Mouse (Mus musculus): ENCODE measurements around the gene Gm13030. TPM values are rescaled to one million over a fixed set of nuclear protein-coding genes. Genes with fewer than 3 reads are reported as not detected.
"Not testable (repeated sequence)": the region's sequence is repeated elsewhere in the genome, so short reads cannot be mapped to it uniquely, and the experiment has no call there.

Gene Gm13030
- polyA plus RNA-seq, 1 experiment from 2014 or later = not detected

GRCm38 (mm10) chr4:138839806-138840205 lies 34.0 kb downstream of the Gm13030 start:
- no peaks in the 10 kb centered on the region for H3K27me3 ChIP-seq
- 80% methylated on average over 6 of the region's 6 CpGs for WGBS
- H3K9ac ChIP-seq = no peak overlapping the region
- H3K27ac ChIP-seq = no peak overlapping the region
- H3K9me3 ChIP-seq = peaks cover 14% of the 10 kb centered on the region
- H3K4me3 ChIP-seq = no peak overlapping the region
- H3K4me1 ChIP-seq = no peaks in the 10 kb centered on the region
- no peak for ATAC-seq (ENCODE audit: insufficient number of reproducible peaks, insufficient read depth, low FRiP score, low TSS enrichment)
- H3K4me2 ChIP-seq (replicated peaks) = no peak overlapping the region
- H3K36me3 ChIP-seq = no peaks in the 10 kb centered on the region

- no peak overlapping the region for H3K4me2 ChIP-seq (replicated peaks)
- ATAC-seq (ENCODE audit: insufficient number of reproducible peaks, insufficient read depth, low FRiP score, low TSS enrichment) = no peak
- H3K9ac ChIP-seq = no peak overlapping the region
- H3K4me1 ChIP-seq = 0 out of 2 replicates have a peak, but pooled peaks cover 3% of the 10 kb centered on the region
- H3K27me3 ChIP-seq = no peaks in the 10 kb centered on the region
- no peak overlapping the region for H3K4me3 ChIP-seq
- H3K27ac ChIP-seq = no peak overlapping the region
- 65% methylated on average over 11 of the region's 11 CpGs for WGBS
- H3K36me3 ChIP-seq = no peaks in the 10 kb centered on the region
- peaks cover 5% of the 10 kb centered on the region; the same call in 1 of the 2 replicates for H3K9me3 ChIP-seq
Measured at GRCm38 (mm10) chr4:138827147-138827546, 46.6 kb downstream of the Gm13030 start.

DNA sequence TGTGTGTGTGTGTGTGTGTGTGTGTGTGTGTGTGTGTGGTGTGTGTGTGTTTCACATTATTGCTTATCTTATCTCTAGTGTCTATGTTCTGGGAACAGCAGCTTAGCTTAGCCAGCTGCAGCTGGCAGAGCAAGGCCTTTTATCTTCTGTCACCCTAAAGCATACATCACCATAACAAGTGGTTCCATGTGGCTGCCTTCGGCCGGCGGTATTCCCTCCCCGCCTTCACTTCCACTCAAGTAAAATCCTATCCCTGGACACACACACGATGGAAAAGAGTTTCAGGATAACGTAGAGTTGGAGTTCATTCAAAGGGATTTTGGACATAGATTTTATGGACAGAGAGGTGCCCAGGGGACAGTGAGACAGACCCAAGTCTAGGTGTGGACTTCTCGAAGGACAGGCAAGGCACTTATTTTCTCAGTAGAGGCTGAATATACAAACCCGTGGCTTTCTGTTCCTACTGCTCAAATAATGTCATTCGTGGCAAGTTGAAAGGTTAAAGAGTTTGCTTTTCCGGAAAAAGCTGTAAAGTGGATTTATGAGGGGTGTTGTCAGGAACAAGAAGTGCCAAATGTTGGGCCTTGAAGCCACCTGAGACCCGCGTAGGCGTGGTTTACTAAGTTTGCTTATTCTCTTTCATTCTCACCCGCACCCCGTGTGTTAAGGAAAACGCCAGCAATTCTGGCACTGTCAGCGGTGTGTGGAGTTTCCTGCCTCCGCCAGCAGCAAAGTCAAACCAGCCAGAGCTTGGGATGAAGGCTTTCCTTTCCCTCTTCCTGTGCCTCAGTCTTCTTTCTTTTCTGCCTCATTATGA lies 47.8 kb downstream of the Gm13030 start:
- ATAC-seq (ENCODE audit: insufficient number of reproducible peaks, insufficient read depth, low FRiP score, low TSS enrichment) = no peak
- 62% methylated on average over 18 of the region's 18 CpGs for WGBS
- H3K36me3 ChIP-seq = no peaks in the 10 kb centered on the region

GRCm38 (mm10) chr4:138824660-138825059 lies 49.1 kb downstream of the Gm13030 start:
- Histone ChIP-seq H3K4me3 (no peak overlapping the region), H3K9ac (no peak overlapping the region), H3K9me3 (peaks cover 6% of the 10 kb centered on the region; the same call in 1 of the 2 replicates), H3K4me2 (replicated peaks) (no peak overlapping the region), H3K27me3 (no peaks in the 10 kb centered on the region), H3K27ac (no peak overlapping the region), H3K36me3 (no peaks in the 10 kb centered on the region), H3K4me1 (peaks cover under 1% of the 10 kb centered on the region; the same call in 1 of the 2 replicates)
- 82% methylated on average over 2 of the region's 2 CpGs for WGBS
- ATAC-seq (ENCODE audit: insufficient number of reproducible peaks, insufficient read depth, low FRiP score, low TSS enrichment) = no peak

More for the DNA sequence above, 47.8 kb downstream of the Gm13030 start:
- Histone ChIP-seq H3K9me3 (peaks cover 6% of the 10 kb centered on the region; the same call in 1 of the 2 replicates), H3K4me2 (replicated peaks) (no peak overlapping the region), H3K4me1 (0 out of 2 replicates have a peak, but pooled peaks cover 3% of the 10 kb centered on the region), H3K9ac (no peak overlapping the region), H3K4me3 (no peak overlapping the region), H3K27me3 (no peaks in the 10 kb centered on the region), H3K27ac (no peak overlapping the region)

- H3K9ac ChIP-seq, H3K27me3 ChIP-seq: not testable (repeated sequence)
- 76% methylated on average over 2 of the region's 2 CpGs for WGBS
Measured at GRCm38 (mm10) chr4:138824161-138824560, 49.6 kb downstream of the Gm13030 start.

GRCm38 (mm10) chr4:138821036-138821435 lies 52.7 kb downstream of the Gm13030 start:
- no peak overlapping the region for H3K9ac ChIP-seq
- no peak overlapping the region for H3K4me3 ChIP-seq
- no peaks in the 10 kb centered on the region for H3K36me3 ChIP-seq
- no peak for ATAC-seq (ENCODE audit: insufficient number of reproducible peaks, insufficient read depth, low FRiP score, low TSS enrichment)
- H3K27me3 ChIP-seq = no peaks in the 10 kb centered on the region
- H3K4me1 ChIP-seq = peaks cover 9% of the 10 kb centered on the region
- no peak overlapping the region for H3K4me2 ChIP-seq (replicated peaks)
- H3K27ac ChIP-seq = no peak overlapping the region
- H3K9me3 ChIP-seq = peaks cover 6% of the 10 kb centered on the region; the same call in 1 of the 2 replicates
- 85% methylated on average over 2 of the region's 2 CpGs for WGBS

More at GRCm38 (mm10) chr4:138824161-138824560, 49.6 kb downstream of the Gm13030 start:
- ATAC-seq (ENCODE audit: insufficient number of reproducible peaks, insufficient read depth, low FRiP score, low TSS enrichment); H3K4me2 ChIP-seq (replicated peaks); H3K9me3 ChIP-seq; H3K27ac ChIP-seq; H3K4me3 ChIP-seq; H3K4me1 ChIP-seq; H3K36me3 ChIP-seq: not testable (repeated sequence)

Other genes with a start within 250 kb of the Gm13030 start
- 0.23 TPM in 1 of 2 replicates, not detected in the other for gene Vwa5b1, start 238.1 kb downstream of the Gm13030 start, polyA plus RNA-seq (2016; fragmentation: Nextera tagmentation; extraction: Ambion mirVana)
- 0.41 and 0.53 TPM in 2 replicates for gene Pla2g2c, start 149.2 kb downstream of the Gm13030 start, polyA plus RNA-seq (2016; fragmentation: Nextera tagmentation; extraction: Ambion mirVana)
- 0.78 and 1.0 TPM in 2 replicates for gene Ubxn10, start 136.8 kb downstream of the Gm13030 start, polyA plus RNA-seq (2016; fragmentation: Nextera tagmentation; extraction: Ambion mirVana)
- not detected in 2 replicates for gene Pla2g2f, start 116.3 kb downstream of the Gm13030 start, polyA plus RNA-seq (2016; fragmentation: Nextera tagmentation; extraction: Ambion mirVana)
- gene Pla2g2d, start 98.2 kb downstream of the Gm13030 start, polyA plus RNA-seq (2016; fragmentation: Nextera tagmentation; extraction: Ambion mirVana) = 0.13 and 0.32 TPM in 2 replicates
- gene Pla2g5, start 10.5 kb downstream of the Gm13030 start, polyA plus RNA-seq (2016; fragmentation: Nextera tagmentation; extraction: Ambion mirVana) = 0.82 and 0.84 TPM in 2 replicates
- not detected in 2 replicates for gene Pla2g2e, start 4.0 kb upstream of the Gm13030 start, polyA plus RNA-seq (2016; fragmentation: Nextera tagmentation; extraction: Ambion mirVana)
- 4.0 and 4.6 TPM in 2 replicates for gene Otud3, start 40.0 kb upstream of the Gm13030 start, polyA plus RNA-seq (2016; fragmentation: Nextera tagmentation; extraction: Ambion mirVana)
- not detected in 2 replicates for gene Rnf186, start 93.1 kb upstream of the Gm13030 start, polyA plus RNA-seq (2016; fragmentation: Nextera tagmentation; extraction: Ambion mirVana)
- gene Tmco4, start 98.9 kb upstream of the Gm13030 start, polyA plus RNA-seq (2016; fragmentation: Nextera tagmentation; extraction: Ambion mirVana) = 2.9 and 3.7 TPM in 2 replicates
- gene Htr6, start 201.6 kb upstream of the Gm13030 start, polyA plus RNA-seq (2016; fragmentation: Nextera tagmentation; extraction: Ambion mirVana) = 0.40 and 0.67 TPM in 2 replicates
- gene Nbl1, start 219.0 kb upstream of the Gm13030 start, polyA plus RNA-seq (2016; fragmentation: Nextera tagmentation; extraction: Ambion mirVana) = 160 and 161 TPM in 2 replicates